Mouse (Mus musculus) kidney, embryonic 15.5 days (tissue): ENCODE data around the gene Gpr1. TPM values are rescaled to one million over a fixed set of nuclear protein-coding genes. Genes with fewer than 3 reads are reported as not detected.

ENCODE experiments used
- ATAC-seq: fragments of 200-750 bp; cut with Nextera tagmentation; replicated peaks from 2 replicates; pipeline ENCODE4 v1.8.0; 2017; ENCODE audit warnings: moderate TSS enrichment; ENCODE audit not compliant: low FRiP score
- H3K27ac ChIP-seq: fragments of 300-500 bp; sonication (generic); 2 replicates; pipeline ENCODE4 v1.5.1; 2015; ENCODE audit warnings: mild to moderate bottlenecking, inconsistent platforms
- H3K27me3 ChIP-seq: fragments of 300-500 bp; sonication (generic); 2 replicates; pipeline ENCODE4 v1.6.1; 2015; ENCODE audit warnings: inconsistent platforms
- H3K36me3 ChIP-seq: fragments of 300-500 bp; sonication (generic); 2 replicates; pipeline ENCODE4 v1.6.1; 2015; ENCODE audit warnings: inconsistent platforms
- H3K4me1 ChIP-seq: fragments of 300-500 bp; sonication (generic); 2 replicates; pipeline ENCODE4 v1.6.1; 2015; ENCODE audit warnings: inconsistent platforms
- H3K4me2 ChIP-seq: fragments of 300-500 bp; sonication (generic); 2 replicates; pipeline ENCODE4 v1.6.1; 2015; ENCODE audit warnings: moderate library complexity, mild to moderate bottlenecking, inconsistent platforms
- H3K4me3 ChIP-seq: fragments of 300-500 bp; sonication (generic); replicated peaks from 2 replicates; pipeline ENCODE4 v1.5.1; 2015; ENCODE audit warnings: mild to moderate bottlenecking, inconsistent platforms
- H3K9ac ChIP-seq: fragments of 300-500 bp; sonication (generic); 2 replicates; pipeline ENCODE4 v1.6.1; 2015; ENCODE audit warnings: mild to moderate bottlenecking, inconsistent platforms
- H3K9me3 ChIP-seq: fragments of 300-500 bp; sonication (generic); replicated peaks from 2 replicates; pipeline ENCODE4 v1.6.1; 2016; ENCODE audit warnings: inconsistent platforms
- WGBS: fragments of 180-500 bp; shearing (Covaris S2); methylation state at CpG from one replicate; pipeline ENCODE4 v1.1.7; 2015; ENCODE audit warnings: mixed read lengths; 5-methylcytosine and 5-hydroxymethylcytosine counted together
- polyA plus RNA-seq: library from polyadenylated mRNA; unstranded; fragments of >200 nt; fragmentation: Nextera tagmentation; extraction: Ambion mirVana; gene quantifications from 2 replicates; pipeline ENCODE4 v1.2.1, GENCODE M21; 2015

Gpr1 gene
- polyA plus RNA-seq, 1 experiment from 2014 or later = 0.13 TPM

GRCm38 (mm10) chr1:63248360-63248851 is 34.1 kb upstream of the Gpr1 start:
- Histone ChIP-seq H3K4me3 (peak overlapping the region; percentile 39), H3K36me3 (no peaks in the 10 kb centered on the region), H3K9me3 (peaks cover 2% of the 10 kb centered on the region; the same call in 1 of the 2 replicates), H3K4me1 (peaks cover 10% of the 10 kb centered on the region), H3K27me3 (peaks cover 98% of the 10 kb centered on the region), H3K4me2 (peak overlapping the region; percentile 62), H3K9ac (no peak overlapping the region), H3K27ac (no peak overlapping the region)
- no peak for ATAC-seq
- WGBS = 3% methylated on average over 44 of the region's 44 CpGs

- under 1% methylated on average over 18 of the region's 18 CpGs for WGBS
- peaks cover 2% of the 10 kb centered on the region; the same call in 1 of the 2 replicates for H3K9me3 ChIP-seq
- peaks cover 95% of the 10 kb centered on the region for H3K27me3 ChIP-seq
- peak overlapping the region; percentile 39 for H3K4me3 ChIP-seq
- ATAC-seq = no peak
- H3K27ac ChIP-seq = no peak overlapping the region
- H3K4me1 ChIP-seq = peaks cover 10% of the 10 kb centered on the region
- peak overlapping the region; percentile 62 for H3K4me2 ChIP-seq
- H3K9ac ChIP-seq = no peak overlapping the region
- no peaks in the 10 kb centered on the region for H3K36me3 ChIP-seq
These were observed 33.6 kb upstream of the Gpr1 start for GRCm38 (mm10) chr1:63247831-63248359.

- peak overlapping the region; percentile 24 for H3K4me3 ChIP-seq
- H3K4me2 ChIP-seq = peak overlapping the region; percentile 62
- 3% methylated on average over 16 of the region's 16 CpGs for WGBS
- no peak overlapping the region for H3K27ac ChIP-seq
- peaks cover 86% of the 10 kb centered on the region for H3K27me3 ChIP-seq
- H3K4me1 ChIP-seq = peaks cover 10% of the 10 kb centered on the region
- peak; percentile 69 for ATAC-seq
- peaks cover 2% of the 10 kb centered on the region; the same call in 1 of the 2 replicates for H3K9me3 ChIP-seq
- H3K36me3 ChIP-seq = no peaks in the 10 kb centered on the region
- H3K9ac ChIP-seq = no peak overlapping the region
These were observed 32.6 kb upstream of the Gpr1 start for GRCm38 (mm10) chr1:63246862-63247521.

- Histone ChIP-seq H3K36me3 (no peaks in the 10 kb centered on the region), H3K9ac (no peak overlapping the region), H3K27me3 (peaks cover 56% of the 10 kb centered on the region), H3K9me3 (no peaks in the 10 kb centered on the region), H3K4me3 (no peak overlapping the region), H3K4me2 (no peak overlapping the region), H3K27ac (no peak overlapping the region), H3K4me1 (peaks cover 10% of the 10 kb centered on the region)
- no peak for ATAC-seq
- WGBS = 58% methylated on average over 4 of the region's 4 CpGs
These were observed 29.5 kb upstream of the Gpr1 start for GRCm38 (mm10) chr1:63243854-63244253.

GRCm38 (mm10) chr1:63239751-63240150 is 25.4 kb upstream of the Gpr1 start:
- Histone ChIP-seq H3K27me3 (peaks cover 16% of the 10 kb centered on the region), H3K4me1 (no peaks in the 10 kb centered on the region), H3K36me3 (no peaks in the 10 kb centered on the region), H3K9ac (no peak overlapping the region), H3K27ac (no peak overlapping the region), H3K4me3 (no peak overlapping the region), H3K9me3 (no peaks in the 10 kb centered on the region), H3K4me2 (no peak overlapping the region)
- no peak for ATAC-seq
- WGBS = 83% methylated on average over 8 of the region's 8 CpGs

- WGBS = 62% methylated on average over 4 of the region's 4 CpGs
- H3K36me3 ChIP-seq = no peaks in the 10 kb centered on the region
- no peak for ATAC-seq
- no peak overlapping the region for H3K9ac ChIP-seq
- H3K27me3 ChIP-seq = peaks cover 12% of the 10 kb centered on the region
- H3K9me3 ChIP-seq = no peaks in the 10 kb centered on the region
- H3K4me1 ChIP-seq = no peaks in the 10 kb centered on the region
- no peak overlapping the region for H3K27ac ChIP-seq
- no peak overlapping the region for H3K4me3 ChIP-seq
- H3K4me2 ChIP-seq = no peak overlapping the region
These were observed 25.0 kb upstream of the Gpr1 start for GRCm38 (mm10) chr1:63239305-63239704.

- H3K36me3 ChIP-seq = no peaks in the 10 kb centered on the region
- H3K9me3 ChIP-seq = no peaks in the 10 kb centered on the region
- no peak overlapping the region for H3K9ac ChIP-seq
- WGBS = 35% methylated on average over 5 of the region's 5 CpGs
- H3K4me1 ChIP-seq = no peaks in the 10 kb centered on the region
- no peak for ATAC-seq
- H3K4me2 ChIP-seq = no peak overlapping the region
- H3K27me3 ChIP-seq = no peaks in the 10 kb centered on the region
- no peak overlapping the region for H3K27ac ChIP-seq
- no peak overlapping the region for H3K4me3 ChIP-seq
These were observed 23.0 kb upstream of the Gpr1 start for GRCm38 (mm10) chr1:63237371-63237770.

GRCm38 (mm10) chr1:63227241-63227640 is 12.9 kb upstream of the Gpr1 start:
- H3K9ac ChIP-seq = no peak overlapping the region
- 43% methylated on average over 5 of the region's 5 CpGs for WGBS
- no peak overlapping the region for H3K4me3 ChIP-seq
- no peak overlapping the region for H3K4me2 ChIP-seq
- ATAC-seq = no peak
- H3K9me3 ChIP-seq = no peaks in the 10 kb centered on the region
- no peaks in the 10 kb centered on the region for H3K36me3 ChIP-seq
- H3K27ac ChIP-seq = no peak overlapping the region
- H3K27me3 ChIP-seq = no peaks in the 10 kb centered on the region
- H3K4me1 ChIP-seq = peaks cover 9% of the 10 kb centered on the region; the same call in 1 of the 2 replicates

GRCm38 (mm10) chr1:63225890-63226289 is 11.5 kb upstream of the Gpr1 start:
- 7% methylated on average over 7 of the region's 7 CpGs for WGBS
- Histone ChIP-seq H3K4me2 (no peak overlapping the region), H3K9ac (no peak overlapping the region), H3K4me1 (peaks cover 9% of the 10 kb centered on the region; the same call in 1 of the 2 replicates), H3K9me3 (no peaks in the 10 kb centered on the region), H3K36me3 (no peaks in the 10 kb centered on the region), H3K27me3 (no peaks in the 10 kb centered on the region), H3K4me3 (no peak overlapping the region), H3K27ac (no peak overlapping the region)
- 0 out of 2 replicates have a peak, but pooled peaks have one; percentile 73 for ATAC-seq

GRCm38 (mm10) chr1:63225009-63225408 is 10.7 kb upstream of the Gpr1 start:
- no peaks in the 10 kb centered on the region for H3K9me3 ChIP-seq
- 79% methylated on average over 4 of the region's 4 CpGs for WGBS
- H3K4me1 ChIP-seq = peaks cover 9% of the 10 kb centered on the region; the same call in 1 of the 2 replicates
- no peak overlapping the region for H3K27ac ChIP-seq
- no peaks in the 10 kb centered on the region for H3K27me3 ChIP-seq
- H3K4me2 ChIP-seq = no peak overlapping the region
- no peak overlapping the region for H3K9ac ChIP-seq
- H3K4me3 ChIP-seq = no peak overlapping the region
- H3K36me3 ChIP-seq = no peaks in the 10 kb centered on the region
- ATAC-seq = no peak

- Histone ChIP-seq H3K36me3 (no peaks in the 10 kb centered on the region), H3K9ac (no peak overlapping the region), H3K4me1 (peaks cover 6% of the 10 kb centered on the region; the same call in 1 of the 2 replicates), H3K4me3 (no peak overlapping the region), H3K27ac (no peak overlapping the region), H3K27me3 (peaks cover 5% of the 10 kb centered on the region), H3K4me2 (no peak overlapping the region), H3K9me3 (no peaks in the 10 kb centered on the region; the same call in 1 of the 2 replicates)
- no peak for ATAC-seq
- WGBS = 91% methylated on average over 4 of the region's 4 CpGs
These were observed 4.9 kb upstream of the Gpr1 start for GRCm38 (mm10) chr1:63219277-63219676.

GRCm38 (mm10) chr1:63214631-63215030 is 288 bp upstream of the Gpr1 start:
- no peaks in the 10 kb centered on the region; the same call in 1 of the 2 replicates for H3K9me3 ChIP-seq
- H3K27me3 ChIP-seq = peaks cover 15% of the 10 kb centered on the region
- no peak for ATAC-seq
- WGBS = 39% methylated on average over 7 of the region's 7 CpGs
- no peak overlapping the region for H3K9ac ChIP-seq
- no peak overlapping the region for H3K4me3 ChIP-seq
- peaks cover 8% of the 10 kb centered on the region; the same call in 1 of the 2 replicates for H3K4me1 ChIP-seq
- no peak overlapping the region for H3K4me2 ChIP-seq
- no peak overlapping the region for H3K27ac ChIP-seq
- H3K36me3 ChIP-seq = no peaks in the 10 kb centered on the region
